Mouse (Mus musculus) embryo, embryonic 11.5 days (tissue): ENCODE measurements at regions not wholly inside any gene's neighbourhood (a gene's known extent, or its start where the extent isn't known, plus 50 kb on each side); places are given as distances from the start of the nearest gene placed in this dataset.

Source experiments
- DNase-seq: peaks from one replicate; pipeline ENCODE4 v3.0.0-alpha.2; 2012; ENCODE audit warnings: low read depth, low spot score

- no peak for DNase-seq
Measured at GRCm38 (mm10) chr17:67569865-67570264, 62.7 kb downstream of the Lrrc30 start.

GRCm38 (mm10) chr17:67566216-67566615 is 66.3 kb downstream of the Lrrc30 start:
- DNase-seq: no peak

GRCm38 (mm10) chr17:67565746-67566145 is 66.8 kb downstream of the Lrrc30 start:
- no peak for DNase-seq

- no peak for DNase-seq
Measured at GRCm38 (mm10) chr17:67564845-67565244, 67.7 kb downstream of the Lrrc30 start.

GRCm38 (mm10) chr17:67563036-67563435 is 69.5 kb downstream of the Lrrc30 start:
- no peak for DNase-seq

- no peak for DNase-seq
Measured at GRCm38 (mm10) chr17:67561802-67562201, 70.7 kb downstream of the Lrrc30 start.

GRCm38 (mm10) chr17:67557351-67557870 is 75.1 kb downstream of the Lrrc30 start:
- no peak for DNase-seq

GRCm38 (mm10) chr17:67552581-67553139 is 79.9 kb downstream of the Lrrc30 start:
- DNase-seq: no peak

- peak; percentile 9 for DNase-seq
Measured at GRCm38 (mm10) chr17:67548966-67549700, 83.4 kb downstream of the Lrrc30 start.

- no peak for DNase-seq
Measured at GRCm38 (mm10) chr17:67544410-67544809, 88.1 kb downstream of the Lrrc30 start.

- DNase-seq: no peak
Measured at GRCm38 (mm10) chr17:67532331-67532730, 100.2 kb downstream of the Lrrc30 start.

- no peak for DNase-seq
Measured at GRCm38 (mm10) chr17:67520848-67521411, 111.6 kb downstream of the Lrrc30 start.

- no peak for DNase-seq
Measured at GRCm38 (mm10) chr17:67515601-67516147, 116.8 kb downstream of the Lrrc30 start.

GRCm38 (mm10) chr17:67514387-67515241 is 117.9 kb downstream of the Lrrc30 start:
- no peak for DNase-seq

- no peak for DNase-seq
Measured at GRCm38 (mm10) chr17:67512699-67513450, 119.6 kb downstream of the Lrrc30 start.

- DNase-seq: no peak
Measured at GRCm38 (mm10) chr17:67512008-67512407, 120.5 kb downstream of the Lrrc30 start.

GRCm38 (mm10) chr17:67509921-67510320 is 122.6 kb downstream of the Lrrc30 start:
- DNase-seq: no peak

GRCm38 (mm10) chr17:67509091-67509618 is 123.4 kb downstream of the Lrrc30 start:
- DNase-seq: no peak

GRCm38 (mm10) chr17:67508353-67508752 is 124.2 kb downstream of the Lrrc30 start:
- no peak for DNase-seq

GRCm38 (mm10) chr17:67506466-67506865 is 126.1 kb downstream of the Lrrc30 start:
- no peak for DNase-seq
